Mouse (Mus musculus) C2C12 (cell line): ENCODE results near the gene Mroh2a. TPM values are rescaled to one million over a fixed set of nuclear protein-coding genes. Genes with fewer than 3 reads are reported as not detected.

Source experiments
- H3K27me3 ChIP-seq: one replicate; pipeline ENCODE4 v1.6.1; 2011; ENCODE audit not compliant: control insufficient read depth, insufficient read depth, insufficient read length
- H3K36me3 ChIP-seq: one replicate; pipeline ENCODE4 v1.6.1; 2011; ENCODE audit not compliant: control insufficient read depth, insufficient read depth
- H3K4me3 ChIP-seq: one replicate; pipeline ENCODE4 v1.5.1; 2011; ENCODE audit warnings: mild to moderate bottlenecking, control low read depth; ENCODE audit not compliant: poor library complexity, insufficient read depth, severe bottlenecking
- H3K79me2 ChIP-seq: one replicate; pipeline ENCODE4 v1.6.1; 2011; ENCODE audit not compliant: control insufficient read depth, insufficient read depth
- H3K79me3 ChIP-seq: one replicate; pipeline ENCODE4 v1.6.1; 2011; ENCODE audit warnings: low read depth, control low read depth
- H3ac ChIP-seq: one replicate; pipeline ENCODE3; 2011; ENCODE audit warnings: low read depth; ENCODE audit not compliant: control insufficient read depth, insufficient read length
- CEBPB ChIP-seq: IDR thresholded peaks from one replicate; pipeline ENCODE4 v1.6.1; 2011; ENCODE audit warnings: low read depth, mild to moderate bottlenecking, control low read depth, moderate library complexity
- CTCF ChIP-seq: IDR thresholded peaks from one replicate; pipeline ENCODE4 v1.5.1; 2011; ENCODE audit not compliant: control insufficient read depth, insufficient read depth, insufficient read length
- FOSL1 ChIP-seq: IDR thresholded peaks from one replicate; pipeline ENCODE4 v1.8.0; 2011; ENCODE audit warnings: mild to moderate bottlenecking, low read length; ENCODE audit not compliant: poor library complexity, insufficient read depth, severe bottlenecking
- MAX ChIP-seq: IDR thresholded peaks from one replicate; pipeline ENCODE4 v1.6.1; 2011; ENCODE audit warnings: mild to moderate bottlenecking, control low read depth
- MYOD1 ChIP-seq: IDR thresholded peaks from one replicate; pipeline ENCODE4 v1.6.1; 2011; ENCODE audit warnings: low read depth; ENCODE audit not compliant: control insufficient read depth, insufficient read length
- MYOG ChIP-seq: IDR thresholded peaks from one replicate; pipeline ENCODE4 v1.6.1; 2011; ENCODE audit not compliant: control insufficient read depth, insufficient read length; ENCODE audit errors: extremely low read depth
- USF1 ChIP-seq: IDR thresholded peaks from one replicate; pipeline ENCODE4 v1.6.1; 2011; ENCODE audit warnings: low read depth, mild to moderate bottlenecking, control low read depth, moderate library complexity
- polyA plus RNA-seq: library from polyadenylated mRNA; unstranded; fragments of >200 nt; fragmentation: generic; extraction: Trizol; gene quantifications from one replicate; pipeline ENCODE4 v1.2.1, GENCODE M21; 2012; ENCODE audit warnings: missing spikeins

The Mroh2a gene
- polyA plus RNA-seq, 1 experiment: 0.69 TPM

DNA sequence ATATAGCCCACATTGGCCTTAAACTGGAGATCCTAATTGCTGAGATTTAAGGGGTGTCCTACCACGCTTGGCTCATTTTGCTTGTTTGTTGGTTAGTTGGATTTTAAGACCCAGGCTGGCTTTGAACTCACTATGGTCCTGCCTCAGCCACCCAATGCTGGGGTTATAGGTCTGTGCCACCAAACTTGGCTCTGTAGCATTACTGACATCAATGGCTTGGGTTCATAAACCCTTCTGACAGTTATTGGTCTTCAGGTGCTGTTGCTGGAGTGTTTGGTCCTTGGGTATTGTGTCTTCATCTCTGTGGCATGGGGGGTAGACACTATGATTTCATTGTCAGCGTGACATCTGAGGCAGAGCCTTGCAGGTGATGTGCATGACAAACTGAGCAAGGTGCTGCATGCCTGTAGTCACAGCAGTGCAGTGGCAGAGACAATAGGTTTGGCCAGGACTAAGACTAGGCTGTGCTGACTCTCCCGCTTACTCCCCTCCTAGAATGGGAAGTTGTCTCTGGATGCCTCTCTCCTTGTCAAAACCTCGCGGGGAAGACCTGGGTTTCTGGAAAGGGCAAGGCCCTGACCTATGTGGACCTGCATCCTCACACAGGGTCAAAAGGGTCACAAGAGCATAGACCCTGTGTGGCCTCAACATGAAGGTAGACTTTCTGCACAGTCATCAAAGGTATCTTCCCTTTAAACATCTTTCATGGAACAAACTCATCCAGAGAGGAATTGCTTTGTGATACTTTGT, 73.7 kb downstream of the Mroh2a start:
- TF ChIP-seq MYOG: no peak
- TF ChIP-seq MYOD1: no peak
- TF ChIP-seq MAX: no peak
- no peak for TF ChIP-seq CEBPB
- no peak for TF ChIP-seq CTCF
- TF ChIP-seq FOSL1: no peak
- no peak for TF ChIP-seq USF1
- Histone ChIP-seq H3ac (no peak overlapping the region), H3K4me3 (no peak overlapping the region), H3K79me2 (no peaks in the 10 kb centered on the region), H3K79me3 (no peaks in the 10 kb centered on the region), H3K27me3 (no peaks in the 10 kb centered on the region), H3K36me3 (no peaks in the 10 kb centered on the region)

DNA sequence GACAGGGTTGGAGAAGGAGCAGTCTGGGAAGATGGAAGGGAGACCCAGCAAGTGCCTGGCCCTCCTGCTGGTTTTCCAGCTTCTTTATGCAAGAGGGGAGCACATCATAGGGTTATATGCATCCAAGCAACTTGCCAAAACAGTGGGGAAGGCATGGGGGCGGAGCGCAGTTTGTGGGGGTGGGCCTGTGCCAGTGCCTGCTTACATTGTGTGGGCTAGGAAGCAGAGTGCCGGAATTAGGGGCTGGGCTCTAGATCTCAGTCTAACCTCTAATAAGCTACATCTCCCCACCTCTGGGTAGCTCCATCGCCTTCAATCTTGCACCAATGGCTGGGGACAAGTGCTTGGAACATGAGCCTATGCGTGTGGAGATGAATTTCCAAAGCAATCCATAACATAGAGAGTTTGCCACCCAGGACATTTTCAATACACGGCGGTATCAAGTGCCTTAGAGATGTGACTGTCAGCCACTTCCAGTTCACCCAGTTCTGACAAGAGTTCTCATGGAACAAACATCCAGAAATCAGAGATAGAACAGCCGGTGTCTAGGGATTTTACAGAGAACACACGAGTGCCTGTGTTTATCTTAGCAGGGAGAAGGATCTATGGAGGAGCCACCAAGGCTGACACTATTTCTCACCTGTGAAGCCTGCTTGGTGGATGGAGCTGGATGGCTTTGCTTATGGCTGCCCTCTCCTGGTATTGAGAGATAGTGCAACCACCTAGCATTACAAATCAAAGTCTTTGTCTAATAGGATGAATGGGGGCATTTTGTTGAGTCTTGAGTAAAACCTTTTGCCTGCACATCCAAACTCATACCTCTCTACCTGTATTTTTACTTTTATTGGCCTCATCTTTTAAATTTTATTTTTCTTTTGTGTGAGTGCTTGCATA, 74.6 kb downstream of the Mroh2a start:
- Histone ChIP-seq H3K36me3 (no peaks in the 10 kb centered on the region), H3ac (no peak overlapping the region), H3K27me3 (no peaks in the 10 kb centered on the region), H3K79me3 (no peaks in the 10 kb centered on the region), H3K4me3 (no peak overlapping the region), H3K79me2 (no peaks in the 10 kb centered on the region)
- TF ChIP-seq MAX (no peak), CTCF (no peak), CEBPB (no peak), MYOD1 (no peak), FOSL1 (no peak), MYOG (no peak)

DNA sequence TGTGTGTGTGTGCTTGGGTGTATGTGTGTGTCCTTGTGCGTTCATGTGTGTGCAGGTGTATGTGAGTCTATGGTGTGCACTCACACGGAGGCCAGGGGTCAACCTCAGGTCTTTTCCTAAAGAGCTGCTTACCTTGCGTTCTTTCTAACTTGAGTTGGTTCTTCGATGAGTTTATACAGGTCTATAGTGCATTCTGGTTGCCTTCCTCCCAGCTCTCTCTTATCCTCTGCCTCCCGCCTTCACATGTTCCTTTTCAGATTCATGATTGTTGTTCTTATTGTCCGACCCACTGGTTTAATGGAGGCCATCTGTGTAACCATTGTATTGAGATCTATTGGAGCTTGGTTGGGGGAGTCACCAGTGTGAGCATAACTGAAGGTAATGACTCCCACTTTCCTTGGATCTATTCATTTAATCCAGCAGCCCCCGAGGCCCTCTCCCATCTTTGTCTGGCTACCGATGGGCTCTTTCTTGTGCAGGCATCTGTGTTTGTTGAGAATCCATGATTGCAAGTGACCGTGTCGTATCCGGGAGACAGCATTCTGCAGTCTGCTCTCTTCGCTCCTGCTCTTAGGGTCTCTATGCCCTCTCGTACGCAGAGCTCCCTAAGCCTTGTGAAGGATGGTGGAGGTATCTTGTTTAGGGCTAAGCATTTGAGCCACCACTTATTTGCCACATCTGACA, 75.4 kb downstream of the Mroh2a start:
- Histone ChIP-seq H3K27me3 (no peaks in the 10 kb centered on the region), H3K4me3 (no peak overlapping the region), H3K79me2 (no peaks in the 10 kb centered on the region), H3K79me3 (no peaks in the 10 kb centered on the region), H3K36me3 (no peaks in the 10 kb centered on the region), H3ac (no peak overlapping the region)
- TF ChIP-seq MYOD1: no peak
- no peak for TF ChIP-seq FOSL1
- no peak for TF ChIP-seq MYOG
- TF ChIP-seq CEBPB: no peak
- TF ChIP-seq CTCF: no peak
- no peak for TF ChIP-seq USF1
- TF ChIP-seq MAX: no peak

DNA sequence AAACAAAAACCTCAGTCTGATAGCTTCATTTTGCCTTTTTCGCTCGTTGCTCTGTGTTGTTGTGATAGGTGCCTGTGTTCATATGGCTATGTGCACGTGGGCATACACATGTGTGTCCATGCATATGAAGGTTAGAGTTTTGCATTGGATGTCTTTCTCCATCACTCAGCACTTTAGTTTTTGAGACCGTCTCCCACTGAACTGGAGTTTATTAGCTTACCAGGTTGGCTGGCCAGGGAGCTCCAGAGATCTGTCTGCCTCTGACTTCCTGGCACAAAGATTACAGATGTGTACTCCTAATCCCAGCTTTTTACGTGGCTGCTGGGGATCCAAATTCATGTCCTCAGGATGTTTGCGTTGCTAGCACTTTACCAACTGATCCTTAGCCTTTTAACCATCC, 77.0 kb downstream of the Mroh2a start:
- Histone ChIP-seq H3K27me3 (no peaks in the 10 kb centered on the region), H3K36me3 (no peaks in the 10 kb centered on the region), H3K4me3 (no peak overlapping the region), H3K79me2 (no peaks in the 10 kb centered on the region), H3K79me3 (no peaks in the 10 kb centered on the region), H3ac (no peak overlapping the region)
- TF ChIP-seq MYOG: no peak
- TF ChIP-seq USF1: no peak
- TF ChIP-seq MYOD1: no peak
- TF ChIP-seq MAX: no peak
- no peak for TF ChIP-seq FOSL1
- no peak for TF ChIP-seq CTCF
- no peak for TF ChIP-seq CEBPB

DNA sequence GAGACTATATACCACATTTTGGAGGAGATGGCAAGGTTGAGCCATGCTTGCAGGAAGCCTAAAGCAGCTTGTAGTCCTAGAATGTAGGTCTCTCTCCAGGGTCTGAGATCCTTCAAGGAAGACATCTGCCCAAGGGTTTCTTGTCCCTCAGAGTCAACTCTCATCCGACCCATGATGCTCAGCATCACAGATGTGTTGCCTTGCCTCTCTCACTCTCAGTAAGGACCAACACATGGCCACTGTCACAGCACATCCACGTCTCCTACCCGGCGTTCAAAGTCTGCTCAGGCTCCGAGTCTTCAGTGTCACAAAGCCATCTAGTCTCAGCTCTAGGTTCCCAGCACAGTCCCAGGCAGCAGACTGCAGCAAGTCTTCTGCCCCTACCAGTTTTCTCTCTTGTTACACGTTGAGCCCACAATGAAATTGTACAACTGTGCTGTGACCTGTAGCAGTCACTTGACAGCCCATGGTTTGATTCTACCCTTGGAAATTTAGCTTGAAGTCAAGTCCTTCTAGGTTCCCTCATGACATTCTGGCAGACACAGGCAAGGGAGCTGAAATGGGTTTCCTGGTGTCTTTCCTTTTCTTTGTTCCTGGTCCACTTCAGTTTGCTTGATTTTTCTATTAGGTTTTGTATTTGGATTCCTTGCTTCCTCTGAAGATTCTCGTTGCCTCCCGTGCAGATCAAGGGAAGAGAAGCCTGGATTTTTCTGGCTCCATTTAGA, 77.6 kb downstream of the Mroh2a start:
- Histone ChIP-seq H3K79me3 (no peaks in the 10 kb centered on the region), H3ac (no peak overlapping the region), H3K79me2 (no peaks in the 10 kb centered on the region), H3K36me3 (no peaks in the 10 kb centered on the region), H3K4me3 (no peak overlapping the region), H3K27me3 (no peaks in the 10 kb centered on the region)
- no peak for TF ChIP-seq MYOG
- TF ChIP-seq FOSL1: no peak
- TF ChIP-seq MAX: no peak
- TF ChIP-seq USF1: no peak
- no peak for TF ChIP-seq CTCF
- TF ChIP-seq CEBPB: no peak
- no peak for TF ChIP-seq MYOD1
